Comparison of ENCODE assay signal across 10 mouse cellular contexts in the genomic region with DNA sequence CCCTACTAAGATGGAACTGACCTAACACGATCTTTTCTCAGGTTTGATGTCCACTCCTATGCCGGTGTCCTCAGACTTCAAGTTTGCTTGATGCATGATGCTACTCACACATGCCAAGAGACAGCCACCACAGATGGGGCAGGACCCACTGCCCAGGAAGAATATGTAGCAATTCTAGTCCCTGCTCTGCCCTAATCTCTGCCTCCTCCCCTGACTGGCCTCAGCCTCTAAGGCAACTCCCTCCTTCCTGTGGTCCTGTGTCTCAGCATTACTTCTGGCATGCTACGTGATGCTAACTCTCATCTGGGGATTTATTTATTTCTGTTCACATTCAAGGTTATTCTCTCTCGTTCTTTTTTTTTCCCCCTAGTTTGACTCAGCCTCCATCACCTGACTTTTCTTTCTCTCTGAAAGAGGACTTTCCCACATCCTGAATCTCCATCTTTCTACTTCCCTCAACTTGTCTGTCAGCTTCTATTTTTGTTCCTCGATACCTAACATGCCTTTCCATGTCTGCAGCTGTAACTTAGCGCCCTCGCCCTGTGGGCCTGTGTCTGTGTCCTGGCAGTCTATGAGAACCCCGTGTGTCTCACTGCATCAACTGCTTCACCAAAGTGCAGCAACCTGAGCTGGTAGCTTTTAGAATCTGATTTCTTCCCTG.
DNase-seq lines count a peak whose midpoint lies in the region; ATAC-seq and TF ChIP-seq lines count a peak whose summit lies in the region.
"Had no signal": no experiment of that assay in that cellular context is flagged by ENCODE, and none has a peak within 500 bp of the region (broad histone marks: within the 10 kb centered on the region; RNA-seq: fewer than 3 reads in every experiment).

No protein-coding gene starts in this region.

- no peak overlapping the region for H3K9ac ChIP-seq in heart, embryonic 16.5 days (ENCODE audit: low read length)
- H3K9ac ChIP-seq in forebrain, postnatal 0 days, result no peak overlapping the region

- peaks cover 6% of the 10 kb centered on the region for H3K36me3 ChIP-seq in heart, embryonic 16.5 days (ENCODE audit: control insufficient read depth, insufficient read depth)
- no peaks in the 10 kb centered on the region for H3K36me3 ChIP-seq in forebrain, postnatal 0 days (ENCODE audit: insufficient read depth)

- no peaks in the 10 kb centered on the region for H3K9me3 ChIP-seq in heart, embryonic 16.5 days (replicated peaks; ENCODE audit: control insufficient read depth, low read length)
- no peaks in the 10 kb centered on the region for H3K9me3 ChIP-seq in forebrain, postnatal 0 days (ENCODE audit: low read length)

- intact Hi-C loops in gastrocnemius, adult 2 months (cut with DNase I), result no loop called here

- H3K4me3 ChIP-seq in gastrocnemius, adult 2 months, result no peak overlapping the region
- H3K4me3 ChIP-seq in heart, embryonic 16.5 days (ENCODE audit: low read length), result no peak overlapping the region
- H3K4me3 ChIP-seq in forebrain, postnatal 0 days (ENCODE audit: low read depth, low read length), result no peak overlapping the region

- no peak for DNase-seq in gastrocnemius, adult 2 months
- no peak for DNase-seq in gastrocnemius, postnatal 10 days
- DNase-seq in lung, postnatal 36 days, result peak; percentile 15
- no peak for DNase-seq in lung, postnatal 25 days (ENCODE audit: low spot score)
- DNase-seq in forebrain, postnatal 0 days, result no peak
- DNase-seq in adrenal gland, adult 8-10 months, result no peak
- DNase-seq: cerebellum, adult 9-11 months; kidney, adult 8-10 months had no signal

- ATAC-seq in heart, embryonic 16.5 days (replicated peaks; ENCODE audit: extremely low read depth, insufficient read depth, low FRiP score), result peak; percentile 15; the same call in 1 of the 2 replicates
- peak; percentile 18; the same call in 1 of the 2 replicates for ATAC-seq in megakaryocyte progenitor cell, adult 5-6 weeks (replicated peaks; ENCODE audit: poor library complexity)
- no peak for ATAC-seq in forebrain, postnatal 0 days

- peaks cover 15% of the 10 kb centered on the region for H3K4me1 ChIP-seq in heart, embryonic 16.5 days (ENCODE audit: control insufficient read depth, insufficient read depth, low read length)
- no peaks in the 10 kb centered on the region for H3K4me1 ChIP-seq in forebrain, postnatal 0 days (ENCODE audit: insufficient read depth)

- H3K27ac ChIP-seq in gastrocnemius, adult 2 months, result peak overlapping the region; percentile 35
- H3K27ac ChIP-seq in heart, embryonic 16.5 days (ENCODE audit: low read length), result peak overlapping the region; percentile 55
- H3K27ac ChIP-seq in forebrain, postnatal 0 days (ENCODE audit: low read depth, low read length), result no peak overlapping the region

- peak; percentile 42 for TF ChIP-seq CTCF in gastrocnemius, adult 2 months (IDR thresholded peaks at IDR 0.05)
- TF ChIP-seq CTCF in forebrain, postnatal 0 days (IDR thresholded peaks at IDR 0.05; ENCODE audit: low read depth), result no peak

- WGBS in heart, embryonic 16.5 days, result 36% methylated on average over 8 of the region's 8 CpGs
- 80% methylated on average over 8 of the region's 8 CpGs for WGBS in forebrain, postnatal 0 days

- H3K4me2 ChIP-seq in heart, embryonic 16.5 days (ENCODE audit: low read depth, low read length), result no peak overlapping the region; the same call in 1 of the 2 replicates
- H3K4me2 ChIP-seq in forebrain, postnatal 0 days (ENCODE audit: low read depth), result no peak overlapping the region

- no peaks in the 10 kb centered on the region for H3K27me3 ChIP-seq in heart, embryonic 16.5 days (ENCODE audit: control insufficient read depth, insufficient read depth, low read length)
- H3K27me3 ChIP-seq in forebrain, postnatal 0 days (ENCODE audit: insufficient read depth, low read length), result no peaks in the 10 kb centered on the region
